Mouse (Mus musculus): ENCODE results near the gene Ndufs7.

DNA sequence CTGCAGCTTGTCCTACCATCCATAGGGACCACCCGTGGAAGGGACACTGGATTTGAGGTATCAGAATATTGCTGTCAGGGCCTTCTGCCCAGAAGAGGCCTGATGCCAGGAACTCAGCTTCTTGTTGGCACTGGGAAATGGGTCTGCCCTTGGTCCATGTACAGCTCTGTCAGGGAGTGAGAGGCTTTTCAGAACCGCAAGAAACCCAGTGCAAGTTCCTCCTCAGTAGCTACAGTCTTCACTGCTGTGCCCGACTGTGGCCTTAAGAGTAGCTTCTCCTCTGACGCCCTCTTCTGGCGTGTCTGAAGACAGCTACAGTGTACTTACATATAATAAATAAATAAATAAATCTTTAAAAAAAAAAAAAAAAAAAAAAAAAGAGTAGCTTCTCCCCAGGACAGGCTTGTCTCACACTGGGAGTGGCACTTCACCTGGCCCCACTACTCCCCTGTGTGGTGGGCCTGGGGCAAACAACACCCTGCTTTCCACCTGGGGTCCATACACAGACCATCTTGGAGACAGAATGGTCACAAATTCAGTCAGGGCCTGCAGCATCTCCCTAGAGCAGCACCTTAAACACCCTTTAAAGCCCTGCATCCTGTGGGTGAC lies 4.0 kb upstream of the Ndufs7 start:
- TF ChIP-seq CTCF (IDR thresholded peaks at IDR 0.05; ENCODE audit: control insufficient read depth, insufficient read depth, low read length) (peak; percentile 25; the same call in 1 of the 2 replicates), POLR2A (IDR thresholded peaks at IDR 0.05; ENCODE audit: borderline replicate concordance, control insufficient read depth, low read depth, low read length) (no peak)

Measured in bone marrow, adult 2 months (tissue).